Mouse (Mus musculus): ENCODE data around the gene Uqcrfs1. TPM values are rescaled to one million over a fixed set of nuclear protein-coding genes. Genes with fewer than 3 reads are reported as not detected.

The Uqcrfs1 gene
- polyA plus RNA-seq (2012; rRNA removed; ENCODE audit: low replicate concordance): 732 and 874 TPM in 2 replicates

DNA sequence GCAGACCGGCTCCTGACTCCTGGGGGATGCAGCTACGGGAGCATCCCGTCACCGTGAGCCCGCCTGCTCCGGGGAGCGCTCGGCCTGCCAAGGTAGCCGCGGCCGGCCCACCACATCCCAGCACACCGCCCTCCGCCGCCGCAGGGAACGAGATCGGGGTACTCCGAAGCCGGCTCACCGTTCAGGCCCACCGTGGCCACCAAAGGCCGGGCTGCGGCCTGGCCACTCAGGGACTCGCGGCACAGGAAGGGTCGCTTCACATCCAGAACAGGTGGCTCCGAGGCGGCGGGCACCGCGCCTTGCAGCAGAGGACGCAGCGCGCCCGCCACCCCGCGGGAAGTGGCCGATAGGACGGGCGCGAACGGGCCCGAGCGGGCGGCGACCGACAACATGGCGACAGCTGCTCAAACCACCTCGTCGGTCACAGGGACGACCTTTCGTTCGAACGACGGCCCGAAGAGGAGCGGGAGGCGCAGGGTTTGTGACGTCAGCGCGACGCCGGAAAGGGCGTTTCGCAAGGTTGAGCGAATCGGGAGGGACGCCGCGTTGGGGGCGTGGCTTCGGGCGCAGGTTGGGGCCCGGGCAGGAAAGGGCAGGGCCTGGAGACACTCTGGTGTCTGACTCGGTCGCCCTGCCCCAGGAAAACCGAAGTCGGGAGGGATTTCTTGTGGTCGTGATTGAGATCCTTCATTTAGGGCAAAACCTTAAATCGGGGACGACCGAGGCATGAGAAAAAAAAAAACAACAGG is at the start of gene Uqcrfs1:
Gene Uqcrfs1 (minus strand): TSS at position 507 of the 749 bp plus-strand sequence.

Other genes with a start within 250 kb of the Uqcrfs1 start
- 1.2 and 4.0 TPM in 2 replicates for gene Agtr1a, start 208.9 kb downstream of the Uqcrfs1 start, polyA plus RNA-seq (2012; rRNA removed; ENCODE audit: low replicate concordance)
- gene Dusp22, start 114.6 kb upstream of the Uqcrfs1 start, polyA plus RNA-seq (2012; rRNA removed; ENCODE audit: low replicate concordance): 1.6 and 1.8 TPM in 2 replicates
- gene Irf4, start 203.9 kb upstream of the Uqcrfs1 start, polyA plus RNA-seq (2012; rRNA removed; ENCODE audit: low replicate concordance): 1.8 and 2.5 TPM in 2 replicates